Mouse (Mus musculus): ENCODE measurements around the gene Arntl. TPM values are rescaled to one million over a fixed set of nuclear protein-coding genes. Genes with fewer than 3 reads are reported as not detected.

Gene Arntl
- total RNA-seq, 2 experiments from 2014 or later = 29.9 to 33.2 TPM

Other genes starting within 250 kb of the Arntl start
- 10 to 100 TPM; 80.2 to 81.4 TPM for gene Btbd10, start 161.9 kb downstream of the Arntl start, total RNA-seq (2021)
- not detected for gene Pth, start 181.1 kb downstream of the Arntl start, total RNA-seq (2021)